Mouse (Mus musculus) limb, embryonic 12.5 days (tissue): ENCODE measurements around the gene Gm20388. TPM values are rescaled to one million over a fixed set of nuclear protein-coding genes. Genes with fewer than 3 reads are reported as not detected.

Experiments
- ATAC-seq: fragments of 200-750 bp; cut with Nextera tagmentation; 2 replicates; pipeline ENCODE4 v1.8.0; 2017; ENCODE audit warnings: low read depth, moderate TSS enrichment; ENCODE audit not compliant: insufficient number of reproducible peaks, insufficient read depth, low FRiP score, low TSS enrichment
- H3K27ac ChIP-seq: fragments of 300-500 bp; sonication (generic); 2 replicates; pipeline ENCODE4 v1.5.1; 2016; ENCODE audit warnings: mild to moderate bottlenecking, moderate library complexity
- H3K27me3 ChIP-seq: fragments of 300-500 bp; sonication (generic); 2 replicates; pipeline ENCODE4 v1.6.1; 2016; ENCODE audit warnings: mild to moderate bottlenecking, moderate library complexity
- H3K36me3 ChIP-seq: fragments of 300-500 bp; sonication (generic); 2 replicates; pipeline ENCODE4 v1.6.1; 2016; ENCODE audit warnings: mild to moderate bottlenecking, moderate library complexity
- H3K4me1 ChIP-seq: fragments of 300-500 bp; sonication (generic); replicated peaks from 2 replicates; pipeline ENCODE4 v1.6.1; 2016
- H3K4me2 ChIP-seq: fragments of 300-500 bp; sonication (generic); 2 replicates; pipeline ENCODE4 v1.6.1; 2016; ENCODE audit warnings: mild to moderate bottlenecking, moderate library complexity
- H3K4me3 ChIP-seq: fragments of 300-500 bp; sonication (generic); replicated peaks from 2 replicates; pipeline ENCODE4 v1.5.1; 2016; ENCODE audit warnings: mild to moderate bottlenecking
- H3K9ac ChIP-seq: fragments of 300-500 bp; sonication (generic); replicated peaks from 2 replicates; pipeline ENCODE4 v1.6.1; 2016; ENCODE audit warnings: mild to moderate bottlenecking, moderate library complexity
- H3K9me3 ChIP-seq: fragments of 300-500 bp; sonication (generic); 2 replicates; pipeline ENCODE4 v1.6.1; 2016; ENCODE audit warnings: mild to moderate bottlenecking, moderate library complexity
- WGBS: fragments of 180-500 bp; shearing (Covaris S2); methylation state at CpG from one replicate; pipeline ENCODE4 v1.1.7; 2016; 5-methylcytosine and 5-hydroxymethylcytosine counted together
- microRNA counts: library from miRNA; unstranded; fragments of <30 nt; microRNA quantifications from one replicate; lab custom pipeline; 2017
- microRNA-seq: library from miRNA; unstranded; fragments of <30 nt; microRNA quantifications from one replicate; pipeline ENCODE4, GENCODE M21; 2017
- polyA plus RNA-seq: library from polyadenylated mRNA; unstranded; fragments of >200 nt; fragmentation: Nextera tagmentation; extraction: Ambion mirVana; gene quantifications from 2 replicates; pipeline ENCODE4 v1.2.1, GENCODE M21; 2016

The Gm20388 gene
- polyA plus RNA-seq, 1 experiment from 2014 or later = not detected

GRCm38 (mm10) chr8:124394951-124395350, 4484.3 kb downstream of the Gm20388 start:
- Histone ChIP-seq H3K27me3 (no peaks in the 10 kb centered on the region), H3K9me3 (no peaks in the 10 kb centered on the region), H3K4me3 (no peak overlapping the region), H3K4me1 (no peaks in the 10 kb centered on the region), H3K4me2 (no peak overlapping the region), H3K27ac (no peak overlapping the region), H3K9ac (no peak overlapping the region), H3K36me3 (no peaks in the 10 kb centered on the region)
- WGBS = 85% methylated on average over 7 of the region's 7 CpGs
- no peak for ATAC-seq

MicroRNAs encoded within 50 kb of the gene (microRNA counts, 519-probe panel; counts per million panel counts)
- not detected for microRNA mmu-miR-1967 (lab: Ali Mortazavi, UCI)

Small RNA genes within 50 kb of the gene (microRNA-seq; reads per million reads assigned to microRNA genes)
- gene Gm22715 (not detected), gene Gm24366 (not detected), gene Gm27530 (not detected), gene Mir1967 (not detected), gene Mir6396 (not detected), gene Mir7079 (not detected), gene Mir7080 (not detected), gene Mir7237 (0.70 reads per million), gene Mir7687 (0.70 reads per million)

Other genes with a start within 250 kb of the Gm20388 start
- gene Wfdc1, start 244.5 kb upstream of the Gm20388 start, polyA plus RNA-seq = 0.15 TPM in 1 of 2 replicates, not detected in the other
- gene Atp2c2, start 210.8 kb upstream of the Gm20388 start, polyA plus RNA-seq = 1.8 and 1.9 TPM in 2 replicates
- gene Tldc1, start 132.4 kb upstream of the Gm20388 start, polyA plus RNA-seq = 10.3 and 11.6 TPM in 2 replicates
- gene Cotl1, start 70.3 kb upstream of the Gm20388 start, polyA plus RNA-seq = 76.3 and 95.6 TPM in 2 replicates
- 8.4 and 8.7 TPM in 2 replicates for gene Klhl36, start 48.6 kb upstream of the Gm20388 start, polyA plus RNA-seq
- 153 and 168 TPM in 2 replicates for gene Usp10, start 481 bp upstream of the Gm20388 start, polyA plus RNA-seq
- 7.4 and 8.5 TPM in 2 replicates for gene Crispld2, start 81.6 kb downstream of the Gm20388 start, polyA plus RNA-seq
- 28.7 and 29.4 TPM in 2 replicates for gene Zdhhc7, start 190.6 kb downstream of the Gm20388 start, polyA plus RNA-seq
- 3.0 and 3.5 TPM in 2 replicates for gene 6430548M08Rik, start 203.3 kb downstream of the Gm20388 start, polyA plus RNA-seq